Mouse (Mus musculus) urinary bladder, adult 18-20 months (tissue): ENCODE data around the gene Tulp3.
"Not testable (repeated sequence)": the region's sequence is repeated elsewhere in the genome, so short reads cannot be mapped to it uniquely, and the experiment has no call there.

Experiments used
- DNase-seq, 2 experiments: peaks; one replicate each; pipeline ENCODE4 v3.0.0; 2022; ENCODE audit warnings: low spot score in 2 of 2, mixed read lengths in 2 of 2

Tulp3 gene

DNA sequence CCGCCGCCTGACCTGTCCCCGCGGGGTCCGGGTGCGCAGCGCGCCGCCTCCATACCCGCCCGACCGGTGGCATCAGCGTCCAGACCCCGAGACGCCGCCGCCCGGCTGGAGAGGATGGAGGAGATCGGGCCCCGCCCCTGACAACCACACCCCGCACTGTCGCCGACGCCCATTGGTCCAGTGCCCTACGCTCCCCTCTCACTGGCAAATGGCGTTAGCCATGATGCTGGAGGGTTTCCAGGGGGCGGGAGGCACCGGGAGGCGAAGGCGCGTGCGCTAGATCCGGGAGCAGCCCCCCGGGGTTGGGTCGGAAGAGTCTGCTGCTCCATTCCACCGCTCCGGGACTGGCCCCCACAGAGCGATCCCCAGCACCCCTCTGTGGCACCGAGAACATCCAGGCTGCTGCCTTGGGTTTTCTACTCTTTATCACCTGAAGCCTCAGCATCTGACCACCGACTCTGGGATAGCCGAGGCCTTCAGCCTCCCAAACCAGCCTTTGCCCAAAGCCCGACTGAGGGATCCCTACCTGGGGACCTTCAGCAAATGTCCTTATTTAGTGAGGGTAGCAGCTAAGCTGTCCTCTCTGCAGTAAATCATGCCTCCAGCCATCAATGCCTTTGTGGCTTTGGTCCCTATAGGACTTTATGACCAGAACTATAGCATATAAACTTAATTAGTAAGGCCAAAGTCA is at the start of gene Tulp3:
Tulp3 (minus strand) TSS at position 126 of the 691 bp plus-strand sequence.
- DNase-seq = peak; percentile 90 to 92

DNA sequence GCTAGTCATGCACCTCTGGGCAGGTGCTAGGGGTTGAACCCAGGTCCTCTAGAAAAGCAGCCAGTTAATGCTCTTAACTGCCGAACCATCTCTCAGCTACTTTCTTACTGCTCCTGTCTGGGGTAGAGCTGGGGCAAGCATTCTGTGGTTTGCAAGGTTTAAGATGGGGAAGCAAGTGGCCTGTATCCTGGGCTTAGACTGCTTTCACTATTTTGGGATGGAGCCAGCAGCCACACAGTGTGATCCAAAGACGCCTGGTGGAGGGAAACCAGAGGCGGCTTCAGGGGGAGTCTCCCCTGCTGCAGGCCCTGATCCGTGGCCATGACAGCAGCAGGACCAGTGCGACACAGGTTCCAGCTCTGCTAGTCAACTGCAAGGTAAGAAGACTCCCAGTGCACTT is 49.1 kb upstream of the Tulp3 start:
- DNase-seq = no peak

- no peak for DNase-seq
These were observed 44.0 kb upstream of the Tulp3 start for GRCm38 (mm10) chr6:128399421-128400185.

DNA sequence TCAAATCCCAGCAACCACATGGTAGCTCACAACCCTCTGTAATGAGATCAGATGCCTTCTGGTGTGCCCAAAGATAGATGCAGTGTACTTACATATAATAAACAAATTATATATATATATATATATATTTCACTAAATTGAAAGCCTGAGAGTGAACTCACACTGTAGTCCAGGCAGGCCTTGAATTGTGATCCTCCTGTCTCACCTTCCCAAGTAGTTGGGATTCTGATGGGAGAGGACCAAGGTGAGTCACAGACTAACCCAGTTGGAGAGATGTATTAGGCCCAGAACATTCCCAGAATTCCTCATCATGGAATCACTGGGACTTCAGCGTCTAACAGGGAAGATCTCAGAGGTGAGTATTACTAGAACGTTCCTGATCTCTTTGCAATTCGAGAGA is 43.3 kb upstream of the Tulp3 start, which contains the start of gene Nrip2:
Nrip2 (plus strand) TSS at position 301 of the 400 bp plus-strand sequence.
- no peak for DNase-seq

DNA sequence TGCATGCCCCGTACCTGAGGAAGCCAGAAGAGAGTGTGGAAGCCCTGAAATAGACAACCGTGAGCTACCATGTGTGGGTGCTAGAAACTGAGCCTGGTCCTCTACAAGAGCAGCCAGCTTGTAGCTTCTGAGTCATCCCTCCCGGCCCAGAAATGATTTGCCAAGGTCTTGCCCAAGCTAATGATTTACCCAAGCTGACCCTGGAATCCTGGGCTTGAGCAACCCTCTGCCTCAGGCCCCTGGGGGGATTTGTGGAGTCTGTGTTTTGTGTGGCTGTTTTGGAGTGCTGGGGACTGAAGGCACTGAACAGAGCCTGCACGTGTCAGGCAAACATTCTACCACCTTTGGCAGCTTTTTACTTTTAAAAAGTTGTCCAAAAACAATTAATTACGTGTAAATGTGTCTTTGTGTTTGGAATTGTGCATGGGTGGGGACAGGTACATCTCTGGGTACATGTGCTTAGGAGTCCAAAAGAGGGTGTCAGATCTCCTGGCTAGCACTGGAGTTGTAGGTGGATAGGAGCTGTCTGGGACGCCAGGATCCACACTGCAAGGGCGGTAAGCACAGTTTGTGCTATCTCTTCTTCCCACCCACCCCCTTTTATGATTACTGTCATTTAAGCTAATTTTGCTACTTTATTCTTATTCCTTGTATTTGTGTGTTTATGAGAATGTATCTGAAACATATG is 42.1 kb upstream of the Tulp3 start:
- no peak for DNase-seq

DNA sequence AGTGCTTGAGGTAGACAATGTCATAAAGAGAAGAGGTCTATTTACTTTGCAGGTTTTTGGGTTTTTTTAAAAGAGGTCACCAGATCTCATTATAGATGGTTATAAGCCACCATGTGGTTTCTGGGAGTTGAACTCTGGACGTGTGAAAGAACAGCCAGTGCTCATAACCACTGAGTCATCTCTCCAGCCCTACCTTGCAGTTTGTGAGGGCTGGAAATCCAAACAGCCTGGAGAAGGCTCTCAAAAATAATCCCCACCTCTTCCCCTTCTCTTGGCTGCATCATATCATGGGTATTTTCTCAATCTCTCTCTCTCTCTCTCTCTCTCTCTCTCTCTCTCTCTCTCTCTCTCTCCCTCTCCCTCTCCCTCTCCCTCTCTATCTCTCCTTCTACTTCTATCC is 35.0 kb upstream of the Tulp3 start:
- DNase-seq = no peak

DNA sequence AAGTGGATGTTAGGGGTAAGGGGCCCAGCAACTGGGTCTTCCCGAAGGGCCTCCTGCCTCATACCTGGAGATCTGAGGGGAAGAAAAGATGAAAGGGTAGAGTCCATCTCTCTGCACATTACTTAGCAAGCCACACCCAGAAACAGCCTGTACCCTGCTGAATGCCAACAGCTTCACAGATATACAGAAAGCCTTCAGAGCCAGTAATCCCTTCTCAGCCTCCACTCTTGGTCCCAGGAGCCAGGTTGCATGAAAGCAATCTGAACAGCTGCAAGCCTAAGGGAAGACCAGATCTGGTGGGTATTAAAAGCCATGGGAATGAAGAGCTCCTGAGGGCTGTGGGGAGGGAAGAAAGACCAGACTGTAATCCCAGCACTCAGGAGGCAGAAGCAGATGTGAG is 33.5 kb upstream of the Tulp3 start:
- no peak for DNase-seq

DNA sequence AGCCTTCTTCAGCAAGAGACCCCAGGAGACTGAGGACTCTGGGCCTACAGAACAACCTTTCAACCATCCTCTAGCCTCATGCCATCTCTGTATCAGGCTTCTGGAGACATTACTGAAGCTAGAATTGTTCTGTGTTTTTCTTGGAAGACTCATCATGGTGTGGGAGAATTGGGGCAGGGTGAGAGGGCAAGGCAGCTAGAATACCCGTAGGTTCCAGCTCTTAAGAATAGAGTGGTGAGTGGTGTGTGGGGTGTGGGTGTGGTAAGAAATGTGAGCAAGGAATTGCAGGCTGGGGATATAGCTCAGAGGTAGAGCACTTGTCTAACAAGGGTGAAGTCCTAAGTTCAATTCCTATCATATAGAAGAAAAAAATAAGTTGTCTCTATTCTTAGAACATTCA is 29.4 kb upstream of the Tulp3 start:
- DNase-seq = no peak

DNA sequence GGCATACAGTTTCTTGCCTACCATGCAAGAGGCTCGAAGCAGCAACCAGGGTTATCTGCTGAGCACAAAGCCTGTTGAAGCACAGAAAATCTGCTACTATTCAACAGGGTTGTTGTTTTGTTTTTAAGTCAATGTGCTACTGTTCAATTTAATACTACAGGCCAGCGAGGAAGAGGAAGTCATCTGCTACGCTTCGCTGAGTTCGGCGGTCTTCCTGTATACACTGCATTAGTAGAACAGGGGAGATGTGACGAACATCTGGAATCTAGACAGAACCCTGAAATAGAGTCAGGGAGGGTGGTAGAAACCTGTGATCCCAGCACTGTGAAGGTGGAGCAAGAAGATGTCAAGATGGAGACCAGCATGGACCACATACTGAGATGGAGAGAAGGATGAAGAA is 28.1 kb upstream of the Tulp3 start:
- DNase-seq = no peak

- DNase-seq = no peak
These were observed 25.6 kb upstream of the Tulp3 start for GRCm38 (mm10) chr6:128381254-128381653.

- not testable (repeated sequence) for DNase-seq
These were observed 25.0 kb upstream of the Tulp3 start for GRCm38 (mm10) chr6:128380594-128381167.

DNA sequence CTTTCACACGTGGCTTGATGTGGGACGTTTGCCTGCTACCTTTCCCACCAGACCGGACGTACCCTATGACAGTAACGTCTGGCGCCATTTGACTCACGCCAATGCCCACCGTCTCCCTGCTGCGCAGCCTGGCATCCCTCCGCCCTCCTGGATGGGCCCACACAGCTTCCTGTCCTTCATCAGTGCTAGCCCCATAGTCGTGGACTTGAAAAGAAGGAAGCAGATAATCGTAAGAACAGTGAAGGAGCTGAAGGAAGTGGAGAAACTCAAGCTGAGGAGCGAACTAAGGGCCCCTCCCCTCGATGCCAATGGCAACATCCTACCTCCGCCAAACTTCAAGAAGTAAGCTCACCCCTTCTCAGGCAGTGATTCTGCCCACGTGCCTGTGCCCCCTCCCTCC is 24.0 kb upstream of the Tulp3 start:
- no peak for DNase-seq

- peak in 1 of 2 experiments; percentile 34 for DNase-seq
These were observed 20.9 kb upstream of the Tulp3 start for GRCm38 (mm10) chr6:128376371-128377085.

GRCm38 (mm10) chr6:128375192-128375591 is 19.5 kb upstream of the Tulp3 start, which contains the start of the genes Tex52 and Gm44596:
Gene Tex52 (plus strand): TSS chr6:128375456.
Gene Gm44596 (plus strand): TSS chr6:128375503.
- DNase-seq = no peak

DNA sequence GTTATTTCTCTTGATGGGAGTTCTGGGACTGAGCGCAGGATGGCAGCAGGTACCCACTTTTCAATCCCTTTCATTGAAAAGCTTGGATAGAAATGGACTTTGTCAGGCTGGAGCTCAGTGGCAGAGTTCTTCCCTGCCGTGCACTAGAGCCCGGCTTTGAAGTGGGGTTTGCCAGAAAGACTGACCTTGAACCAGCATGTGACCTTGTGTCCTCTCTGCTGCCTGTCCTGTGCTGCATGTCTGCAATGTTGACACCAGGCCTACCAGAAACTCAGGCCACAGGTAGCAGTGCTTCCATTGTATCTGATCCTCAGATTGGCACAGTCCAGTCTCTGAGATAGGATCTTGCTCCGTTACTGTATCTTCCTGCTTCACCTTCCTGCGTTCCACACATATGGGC is 14.4 kb upstream of the Tulp3 start:
- DNase-seq = no peak

- DNase-seq = no peak
These were observed 10.8 kb upstream of the Tulp3 start for GRCm38 (mm10) chr6:128366466-128366865.

DNA sequence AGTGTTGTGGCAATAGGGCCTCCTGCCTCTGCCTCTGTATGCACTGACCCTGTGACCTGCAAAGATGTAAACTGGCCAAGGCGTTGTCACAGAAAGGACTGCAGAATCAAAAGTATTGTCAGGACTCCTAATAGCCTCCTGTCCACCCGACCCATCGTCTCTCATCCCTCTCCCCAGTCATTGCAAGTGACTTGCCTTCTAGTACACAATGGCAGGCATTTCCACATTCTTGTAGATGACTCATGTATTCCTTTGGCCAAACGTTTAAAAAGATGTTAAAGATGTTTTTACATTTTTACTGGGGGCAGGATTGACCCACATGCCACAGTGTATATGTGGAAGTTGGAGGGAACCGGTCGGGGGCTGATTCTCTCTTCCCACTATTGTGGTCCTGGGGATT is 9.1 kb upstream of the Tulp3 start:
- DNase-seq = no peak

GRCm38 (mm10) chr6:128363007-128363825 is 7.6 kb upstream of the Tulp3 start:
- no peak for DNase-seq

DNA sequence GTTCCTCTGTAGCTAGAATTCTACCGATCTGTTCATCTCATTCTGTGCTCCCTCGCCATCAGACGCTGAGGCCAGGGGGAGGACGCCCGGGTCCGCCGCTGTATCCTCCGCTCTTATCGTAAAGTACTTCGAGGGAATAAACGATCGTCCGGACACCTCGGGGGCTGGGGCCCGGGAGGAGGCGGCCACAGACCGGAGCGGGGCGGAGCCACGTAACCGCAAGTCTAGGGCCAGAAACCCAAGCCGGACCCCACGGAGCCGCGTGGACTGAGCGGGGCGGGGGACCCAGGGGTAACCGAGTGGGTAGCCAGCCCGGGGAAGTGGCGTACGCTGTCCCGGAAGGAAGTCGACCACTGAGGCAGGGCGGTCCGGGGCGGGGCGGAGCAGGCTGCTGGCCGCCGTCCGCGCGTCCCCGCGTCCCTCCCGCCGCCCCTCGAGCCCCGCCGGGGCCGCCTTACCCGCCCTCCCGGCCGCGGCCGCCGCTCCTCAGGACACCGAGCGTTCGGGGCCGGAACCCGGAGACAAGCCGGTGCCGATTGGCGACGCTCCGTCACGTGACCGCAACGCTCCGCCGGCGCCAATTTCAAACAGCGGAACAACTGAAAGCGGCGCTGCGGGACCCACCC is 6.8 kb upstream of the Tulp3 start, which contains the start of the genes Rhno1 and Foxm1:
Rhno1 (minus strand) TSS at position 531 of the 626 bp plus-strand sequence.
Foxm1 (plus strand) TSS at position 587 of the 626 bp plus-strand sequence.
- peak; percentile 75 to 82 for DNase-seq

- no peak for DNase-seq
These were observed 6.2 kb upstream of the Tulp3 start for GRCm38 (mm10) chr6:128361901-128362300.
